Mouse (Mus musculus) small intestine, adult 2 months (tissue): ENCODE data around the gene Rptor. TPM values are rescaled to one million over a fixed set of nuclear protein-coding genes. Genes with fewer than 3 reads are reported as not detected.

Experiments used
- H3K27ac ChIP-seq: fragments of 200-500 bp; 2 replicates; pipeline ENCODE4 v1.5.1; 2012; ENCODE audit warnings: low read depth, low read length, control low read depth, inconsistent platforms; ENCODE audit not compliant: insufficient read depth
- H3K27me3 ChIP-seq: fragments of 200-500 bp; 2 replicates; pipeline ENCODE4 v1.6.1; 2012; ENCODE audit warnings: mild to moderate bottlenecking, moderate library complexity, low read length, inconsistent platforms; ENCODE audit not compliant: control insufficient read depth, insufficient read depth
- H3K36me3 ChIP-seq: fragments of 200-500 bp; 2 replicates; pipeline ENCODE4 v1.6.1; 2012; ENCODE audit warnings: mild to moderate bottlenecking, low read length, control low read depth, inconsistent platforms; ENCODE audit not compliant: control insufficient read depth, insufficient read depth
- H3K4me1 ChIP-seq: fragments of 200-500 bp; 2 replicates; pipeline ENCODE4 v1.6.1; 2012; ENCODE audit warnings: low read length, inconsistent platforms, mixed read lengths; ENCODE audit not compliant: control insufficient read depth, insufficient read depth, insufficient read length
- H3K4me3 ChIP-seq: fragments of 200-500 bp; 2 replicates; pipeline ENCODE4 v1.5.1; 2012; ENCODE audit warnings: low read depth, mild to moderate bottlenecking, control low read depth, inconsistent platforms, low read length, moderate library complexity
- CTCF ChIP-seq: fragments of 200-500 bp; IDR thresholded peaks from 2 replicates; pipeline ENCODE4 v1.5.1; 2012; ENCODE audit warnings: low read depth, mild to moderate bottlenecking, control low read depth, inconsistent platforms, low read length, moderate library complexity, mixed read lengths; ENCODE audit not compliant: insufficient replicate concordance, insufficient read length; ENCODE audit errors: extremely low read depth
- POLR2A ChIP-seq: fragments of 200-500 bp; IDR thresholded peaks from 2 replicates; pipeline ENCODE4 v1.6.1; 2012; ENCODE audit warnings: low read depth, mild to moderate bottlenecking, control low read depth, inconsistent platforms, low read length, moderate library complexity
- WGBS: fragments of 180-500 bp; shearing (Covaris S2); methylation state at CpG from one replicate; pipeline ENCODE4 v1.1.7; 2018; 5-methylcytosine and 5-hydroxymethylcytosine counted together
- polyA plus RNA-seq: library from polyadenylated mRNA; depleted of rRNA; stranded (reverse); fragments of >200 nt; gene quantifications from 2 replicates; pipeline ENCODE4 v1.2.3, GENCODE M21; 2012; rRNA removed

Rptor gene
- polyA plus RNA-seq, result 15.7 and 26.8 TPM in 2 replicates

- WGBS, result under 1% methylated on average over 63 of the region's 63 CpGs
Measured at GRCm38 (mm10) chr11:119602763-119603526, at the start of gene Rptor. TSS of gene Rptor (plus strand) at chr11:119602905.

GRCm38 (mm10) chr11:119554706-119555105, 48.0 kb upstream of the Rptor start:
- WGBS, result 79% methylated on average over 7 of the region's 7 CpGs
- TF ChIP-seq CTCF (no peak), POLR2A (no peak)
- Histone ChIP-seq H3K4me3 (no peak overlapping the region), H3K36me3 (no peaks in the 10 kb centered on the region), H3K27me3 (peaks cover 13% of the 10 kb centered on the region), H3K27ac (no peak overlapping the region), H3K4me1 (peaks cover 1% of the 10 kb centered on the region; the same call in 1 of the 2 replicates)

More at GRCm38 (mm10) chr11:119602763-119603526, at the start of gene Rptor:
- Histone ChIP-seq H3K36me3 (no peaks in the 10 kb centered on the region), H3K4me1 (peaks cover 4% of the 10 kb centered on the region; the same call in 1 of the 2 replicates), H3K27me3 (no peaks in the 10 kb centered on the region), H3K27ac (peak within 1 kb of the TSS; percentile 32; the same call in 1 of the 2 replicates), H3K4me3 (peak within 1 kb of the TSS; percentile 69)
- TF ChIP-seq CTCF (no peak), POLR2A (peak; percentile 51; the same call in 1 of the 2 replicates)

GRCm38 (mm10) chr11:119555170-119555569, 47.5 kb upstream of the Rptor start:
- H3K4me3 ChIP-seq, result no peak overlapping the region
- WGBS, result 73% methylated on average over 7 of the region's 7 CpGs
- peaks cover 15% of the 10 kb centered on the region; the same call in 1 of the 2 replicates for H3K27me3 ChIP-seq
- TF ChIP-seq CTCF, result no peak
- no peak for TF ChIP-seq POLR2A
- no peaks in the 10 kb centered on the region for H3K36me3 ChIP-seq
- no peak overlapping the region for H3K27ac ChIP-seq
- no peaks in the 10 kb centered on the region for H3K4me1 ChIP-seq

GRCm38 (mm10) chr11:119557940-119558869, 44.5 kb upstream of the Rptor start:
- TF ChIP-seq CTCF, result no peak
- no peak for TF ChIP-seq POLR2A
- Histone ChIP-seq H3K27ac (no peak overlapping the region), H3K27me3 (peaks cover 15% of the 10 kb centered on the region; the same call in 1 of the 2 replicates), H3K4me3 (no peak overlapping the region), H3K4me1 (no peaks in the 10 kb centered on the region), H3K36me3 (no peaks in the 10 kb centered on the region)
- WGBS, result 40% methylated on average over 17 of the region's 17 CpGs

- TF ChIP-seq POLR2A (no peak), CTCF (no peak)
- Histone ChIP-seq H3K4me1 (no peaks in the 10 kb centered on the region), H3K27me3 (0 out of 2 replicates have a peak, but pooled peaks cover 13% of the 10 kb centered on the region), H3K36me3 (no peaks in the 10 kb centered on the region), H3K4me3 (no peak overlapping the region), H3K27ac (no peak overlapping the region)
- WGBS, result 29% methylated on average over 9 of the region's 9 CpGs
Measured at GRCm38 (mm10) chr11:119558870-119559610, 43.7 kb upstream of the Rptor start.

GRCm38 (mm10) chr11:119562286-119562685, 40.4 kb upstream of the Rptor start:
- 32% methylated on average over 6 of the region's 6 CpGs for WGBS
- no peak overlapping the region for H3K4me3 ChIP-seq
- H3K27me3 ChIP-seq, result peaks cover 16% of the 10 kb centered on the region; the same call in 1 of the 2 replicates
- no peaks in the 10 kb centered on the region for H3K36me3 ChIP-seq
- H3K4me1 ChIP-seq, result no peaks in the 10 kb centered on the region
- H3K27ac ChIP-seq, result no peak overlapping the region
- no peak for TF ChIP-seq POLR2A
